Mouse (Mus musculus): Measurements from ENCODE around the gene Zfp956.

DNA sequence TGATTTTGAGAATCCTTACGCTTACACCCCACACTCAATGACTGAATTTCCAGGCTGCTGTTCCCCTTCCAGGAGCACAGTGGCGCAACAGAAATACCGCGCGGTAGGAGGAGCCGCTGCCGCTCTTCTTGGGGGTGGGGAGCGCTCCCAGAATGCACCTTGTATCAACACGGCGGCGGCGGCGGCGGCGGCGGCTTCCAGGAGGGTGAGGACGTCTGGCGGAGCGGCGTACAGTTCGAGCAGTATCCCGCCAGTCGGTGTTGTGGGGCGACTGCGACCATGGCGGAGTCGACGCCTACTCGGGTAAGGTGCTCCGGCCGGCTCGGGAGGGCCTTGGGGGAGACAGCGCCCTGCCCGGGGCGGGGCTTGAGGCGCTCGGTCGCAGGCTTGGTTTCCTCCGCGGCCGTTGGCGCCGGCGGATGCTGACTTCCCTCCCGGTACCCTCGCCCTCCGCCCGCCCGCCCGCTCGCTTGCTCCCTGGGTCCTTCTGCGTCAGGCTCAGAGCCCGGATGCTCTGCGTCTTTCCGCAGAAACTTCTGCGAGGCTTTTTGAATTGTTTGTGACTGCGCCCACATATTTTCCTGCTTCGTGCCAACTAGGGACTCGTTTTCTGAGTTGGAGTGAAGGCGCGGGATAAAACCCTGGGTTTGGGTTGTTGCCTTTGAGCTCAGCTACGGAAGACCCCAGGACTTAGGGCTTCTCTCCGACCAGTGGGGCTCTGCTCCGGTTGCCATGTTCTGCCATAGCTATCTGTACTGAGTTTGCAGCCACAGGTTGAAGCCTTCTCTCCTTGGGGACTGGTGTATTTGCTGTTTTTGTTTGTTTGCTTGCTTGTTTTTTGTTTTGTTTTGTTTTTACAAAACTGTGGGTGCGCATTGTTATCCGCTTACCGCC lies 32.5 kb upstream of the Zfp956 start, which contains the start of gene Zfp212:
- peak; percentile 80 for TF ChIP-seq CTCF (IDR thresholded peaks at IDR 0.05; ENCODE audit: low read depth)
- no peak for TF ChIP-seq EP300 (optimal IDR thresholded peaks at IDR 0.05)

Data from stomach, postnatal 0 days (tissue).